Mouse (Mus musculus) embryonic facial prominence, embryonic 13.5 days (tissue): ENCODE results near the gene Trmo. TPM values are rescaled to one million over a fixed set of nuclear protein-coding genes. Genes with fewer than 3 reads are reported as not detected.
A peak's percentile ranks its signal among the peaks of the same experiment; 100 is the strongest.

ENCODE experiments used
- ATAC-seq: fragments of 200-750 bp; cut with Nextera tagmentation; 2 replicates; pipeline ENCODE4 v1.8.0; 2017; ENCODE audit warnings: low read depth; ENCODE audit not compliant: insufficient number of reproducible peaks, insufficient read depth, low FRiP score, low TSS enrichment
- H3K27ac ChIP-seq: fragments of 300-500 bp; sonication (generic); 2 replicates; pipeline ENCODE4 v1.5.1; 2015; ENCODE audit warnings: moderate library complexity, mild to moderate bottlenecking, inconsistent platforms
- H3K27me3 ChIP-seq: fragments of 300-500 bp; sonication (generic); 2 replicates; pipeline ENCODE4 v1.6.1; 2015; ENCODE audit warnings: mild to moderate bottlenecking, inconsistent platforms
- H3K36me3 ChIP-seq: fragments of 300-500 bp; sonication (generic); 2 replicates; pipeline ENCODE4 v1.6.1; 2015; ENCODE audit warnings: mild to moderate bottlenecking, inconsistent platforms
- H3K4me1 ChIP-seq: fragments of 300-500 bp; sonication (generic); 2 replicates; pipeline ENCODE4 v1.6.1; 2015; ENCODE audit warnings: inconsistent platforms
- H3K4me2 ChIP-seq: fragments of 300-500 bp; sonication (generic); 2 replicates; pipeline ENCODE4 v1.6.1; 2015; ENCODE audit warnings: moderate library complexity, mild to moderate bottlenecking, inconsistent platforms
- H3K4me3 ChIP-seq: fragments of 300-500 bp; sonication (generic); 2 replicates; pipeline ENCODE4 v1.5.1; 2015; ENCODE audit warnings: mild to moderate bottlenecking, inconsistent platforms
- H3K9ac ChIP-seq: fragments of 300-500 bp; sonication (generic); 2 replicates; pipeline ENCODE4 v1.6.1; 2015; ENCODE audit warnings: mild to moderate bottlenecking, inconsistent platforms
- H3K9me3 ChIP-seq: fragments of 300-500 bp; sonication (generic); 2 replicates; pipeline ENCODE4 v1.6.1; 2016; ENCODE audit warnings: inconsistent platforms
- WGBS: fragments of 180-500 bp; shearing (Covaris S2); methylation state at CpG from one replicate; pipeline ENCODE4 v1.1.7; 2015; ENCODE audit warnings: mixed read lengths; 5-methylcytosine and 5-hydroxymethylcytosine counted together
- polyA plus RNA-seq: library from polyadenylated mRNA; unstranded; fragments of >200 nt; fragmentation: Nextera tagmentation; extraction: Ambion mirVana; gene quantifications from 2 replicates; pipeline ENCODE4 v1.2.1, GENCODE M21; 2015

Gene Trmo
- polyA plus RNA-seq, 1 experiment from 2014 or later: 9.3 TPM

- ATAC-seq: no peak
- no peak overlapping the region for H3K4me3 ChIP-seq
Measured at GRCm38 (mm10) chr4:46369070-46369469, 20.2 kb downstream of the Trmo start.

GRCm38 (mm10) chr4:46367487-46367959 is 21.7 kb downstream of the Trmo start:
- H3K4me2 ChIP-seq: no peak overlapping the region
- 17% methylated on average over 12 of the region's 12 CpGs for WGBS
- ATAC-seq: no peak

More at GRCm38 (mm10) chr4:46369070-46369469, 20.2 kb downstream of the Trmo start:
- 64% methylated on average over 4 of the region's 4 CpGs for WGBS
- Histone ChIP-seq H3K4me2 (no peak overlapping the region), H3K9ac (no peak overlapping the region), H3K9me3 (no peaks in the 10 kb centered on the region), H3K36me3 (no peaks in the 10 kb centered on the region), H3K27ac (no peak overlapping the region), H3K27me3 (peaks cover 18% of the 10 kb centered on the region), H3K4me1 (0 out of 2 replicates have a peak, but pooled peaks cover 5% of the 10 kb centered on the region)

GRCm38 (mm10) chr4:46364360-46364759 is 24.9 kb downstream of the Trmo start:
- Histone ChIP-seq H3K27me3 (peaks cover 15% of the 10 kb centered on the region), H3K4me1 (no peaks in the 10 kb centered on the region), H3K9ac (no peak overlapping the region), H3K9me3 (no peaks in the 10 kb centered on the region), H3K27ac (no peak overlapping the region), H3K4me3 (no peak overlapping the region), H3K36me3 (no peaks in the 10 kb centered on the region), H3K4me2 (no peak overlapping the region)
- 77% methylated on average over 2 of the region's 2 CpGs for WGBS
- ATAC-seq: no peak

More at GRCm38 (mm10) chr4:46367487-46367959, 21.7 kb downstream of the Trmo start:
- Histone ChIP-seq H3K27me3 (peaks cover 18% of the 10 kb centered on the region), H3K36me3 (no peaks in the 10 kb centered on the region), H3K9ac (no peak overlapping the region), H3K9me3 (no peaks in the 10 kb centered on the region), H3K27ac (no peak overlapping the region), H3K4me3 (no peak overlapping the region), H3K4me1 (0 out of 2 replicates have a peak, but pooled peaks cover 5% of the 10 kb centered on the region)

- Histone ChIP-seq H3K4me2 (no peak overlapping the region), H3K36me3 (no peaks in the 10 kb centered on the region), H3K9ac (no peak overlapping the region), H3K27me3 (peaks cover 23% of the 10 kb centered on the region), H3K4me3 (no peak overlapping the region), H3K27ac (no peak overlapping the region), H3K4me1 (no peaks in the 10 kb centered on the region), H3K9me3 (no peaks in the 10 kb centered on the region)
- WGBS: 73% methylated on average over 5 of the region's 5 CpGs
- no peak for ATAC-seq
Measured at GRCm38 (mm10) chr4:46361258-46361657, 28.0 kb downstream of the Trmo start.

- Histone ChIP-seq H3K4me3 (no peak overlapping the region), H3K4me1 (no peaks in the 10 kb centered on the region), H3K9ac (no peak overlapping the region), H3K4me2 (no peak overlapping the region), H3K9me3 (no peaks in the 10 kb centered on the region), H3K27me3 (peaks cover 23% of the 10 kb centered on the region), H3K27ac (no peak overlapping the region), H3K36me3 (no peaks in the 10 kb centered on the region)
- WGBS: 74% methylated on average over 12 of the region's 12 CpGs
- no peak for ATAC-seq
Measured at GRCm38 (mm10) chr4:46359539-46360253, 29.5 kb downstream of the Trmo start.

- peaks cover 52% of the 10 kb centered on the region for H3K27me3 ChIP-seq
- no peak for ATAC-seq
- no peak overlapping the region for H3K9ac ChIP-seq
- H3K4me1 ChIP-seq: peaks cover 5% of the 10 kb centered on the region; the same call in 1 of the 2 replicates
- no peak overlapping the region for H3K4me2 ChIP-seq
- H3K4me3 ChIP-seq: no peak overlapping the region
- no peak overlapping the region for H3K27ac ChIP-seq
- no peaks in the 10 kb centered on the region for H3K36me3 ChIP-seq
- no peaks in the 10 kb centered on the region for H3K9me3 ChIP-seq
- 44% methylated on average over 12 of the region's 12 CpGs for WGBS
Measured at GRCm38 (mm10) chr4:46356351-46357133, 32.7 kb downstream of the Trmo start.

- WGBS: 10% methylated on average over 10 of the region's 10 CpGs
- Histone ChIP-seq H3K4me3 (no peak overlapping the region), H3K9ac (no peak overlapping the region), H3K27ac (peak overlapping the region; percentile 58; the same call in 1 of the 2 replicates), H3K4me2 (0 out of 2 replicates have a peak overlapping the region, but pooled peaks have one; percentile 16), H3K4me1 (peaks cover 5% of the 10 kb centered on the region; the same call in 1 of the 2 replicates), H3K36me3 (no peaks in the 10 kb centered on the region), H3K9me3 (no peaks in the 10 kb centered on the region), H3K27me3 (peaks cover 85% of the 10 kb centered on the region)
- no peak for ATAC-seq
Measured at GRCm38 (mm10) chr4:46353045-46353444, 36.2 kb downstream of the Trmo start.

GRCm38 (mm10) chr4:46349530-46349929 is 39.7 kb downstream of the Trmo start:
- Histone ChIP-seq H3K4me3 (no peak overlapping the region), H3K4me2 (no peak overlapping the region), H3K36me3 (no peaks in the 10 kb centered on the region), H3K4me1 (peaks cover 10% of the 10 kb centered on the region), H3K27me3 (peaks cover 97% of the 10 kb centered on the region), H3K9me3 (no peaks in the 10 kb centered on the region), H3K9ac (no peak overlapping the region), H3K27ac (no peak overlapping the region)
- WGBS: 34% methylated on average over 5 of the region's 5 CpGs
- ATAC-seq: no peak

- no peak overlapping the region for H3K4me2 ChIP-seq
- peaks cover 16% of the 10 kb centered on the region for H3K4me1 ChIP-seq
- peaks cover 99% of the 10 kb centered on the region for H3K27me3 ChIP-seq
- H3K4me3 ChIP-seq: no peak overlapping the region
- no peaks in the 10 kb centered on the region for H3K9me3 ChIP-seq
- no peak overlapping the region for H3K27ac ChIP-seq
- H3K9ac ChIP-seq: no peak overlapping the region
- H3K36me3 ChIP-seq: no peaks in the 10 kb centered on the region
- no peak for ATAC-seq
- WGBS: 22% methylated on average over 9 of the region's 9 CpGs
Measured at GRCm38 (mm10) chr4:46348897-46349296, 40.3 kb downstream of the Trmo start.

GRCm38 (mm10) chr4:46347580-46348515 is 41.4 kb downstream of the Trmo start:
- Histone ChIP-seq H3K36me3 (no peaks in the 10 kb centered on the region), H3K4me2 (no peak overlapping the region; the same call in 1 of the 2 replicates), H3K9ac (no peak overlapping the region), H3K4me1 (peaks cover 19% of the 10 kb centered on the region), H3K9me3 (no peaks in the 10 kb centered on the region), H3K4me3 (no peak overlapping the region), H3K27ac (no peak overlapping the region), H3K27me3 (peaks cover 99% of the 10 kb centered on the region)
- ATAC-seq: no peak
- 2% methylated on average over 41 of the region's 41 CpGs for WGBS

- Histone ChIP-seq H3K4me1 (peaks cover 25% of the 10 kb centered on the region), H3K4me3 (no peak overlapping the region), H3K4me2 (no peak overlapping the region; the same call in 1 of the 2 replicates), H3K27ac (no peak overlapping the region), H3K27me3 (peaks cover 99% of the 10 kb centered on the region), H3K9ac (no peak overlapping the region), H3K9me3 (no peaks in the 10 kb centered on the region), H3K36me3 (no peaks in the 10 kb centered on the region)
- 4% methylated on average over 4 of the region's 4 CpGs for WGBS
- ATAC-seq: no peak
Measured at GRCm38 (mm10) chr4:46347141-46347540, 42.1 kb downstream of the Trmo start.
